Mouse (Mus musculus) spleen, adult 2 months (tissue): ENCODE results near the gene C8a. TPM values are rescaled to one million over a fixed set of nuclear protein-coding genes. Genes with fewer than 3 reads are reported as not detected.

ENCODE experiments used
- DNase-seq, 2 experiments: peaks; one replicate each; pipeline versions ENCODE4 v3.0.0 to v3.0.0-alpha.2; 2012 to 2021; ENCODE audit warnings: low spot score in 2 of 2, low read depth in 1 of 2
- H3K27ac ChIP-seq: fragments of 200-500 bp; 2 replicates; pipeline ENCODE4 v1.5.1; 2012; ENCODE audit warnings: low read length, inconsistent platforms; ENCODE audit not compliant: insufficient read depth
- H3K27me3 ChIP-seq: fragments of 200-500 bp; 2 replicates; pipeline ENCODE4 v1.6.1; 2012; ENCODE audit warnings: mild to moderate bottlenecking, moderate library complexity, low read length, inconsistent platforms; ENCODE audit not compliant: control insufficient read depth, insufficient read depth
- H3K36me3 ChIP-seq: fragments of 200-500 bp; 2 replicates; pipeline ENCODE4 v1.6.1; 2012; ENCODE audit warnings: mild to moderate bottlenecking, low read length, inconsistent platforms; ENCODE audit not compliant: control insufficient read depth, insufficient read depth
- H3K4me1 ChIP-seq: fragments of 200-500 bp; 2 replicates; pipeline ENCODE4 v1.6.1; 2011; ENCODE audit warnings: inconsistent platforms; ENCODE audit not compliant: control insufficient read depth, insufficient read depth, insufficient read length
- H3K4me3 ChIP-seq: fragments of 200-500 bp; 2 replicates; pipeline ENCODE4 v1.5.1; 2011; ENCODE audit warnings: mild to moderate bottlenecking, inconsistent platforms; ENCODE audit not compliant: insufficient read depth, insufficient read length; ENCODE audit errors: extremely low read depth
- CTCF ChIP-seq: fragments of 200-500 bp; IDR thresholded peaks from 2 replicates; pipeline ENCODE4 v1.5.1; 2011; ENCODE audit warnings: mild to moderate bottlenecking, inconsistent platforms; ENCODE audit not compliant: insufficient read depth, insufficient read length, insufficient replicate concordance; ENCODE audit errors: extremely low read depth
- POLR2A ChIP-seq: fragments of 200-500 bp; IDR thresholded peaks from 2 replicates; pipeline ENCODE4 v1.6.1; 2011; ENCODE audit warnings: low read depth, low read length, inconsistent platforms
- WGBS: fragments of 180-500 bp; shearing (Covaris S2); methylation state at CpG from one replicate; pipeline ENCODE4 v1.1.7; 2018; 5-methylcytosine and 5-hydroxymethylcytosine counted together
- polyA plus RNA-seq: library from polyadenylated mRNA; depleted of rRNA; stranded (reverse); fragments of >200 nt; gene quantifications from 2 replicates; pipeline ENCODE4 v1.2.3, GENCODE M21; 2012

C8a gene
- polyA plus RNA-seq, 1 experiment = not detected

DNA sequence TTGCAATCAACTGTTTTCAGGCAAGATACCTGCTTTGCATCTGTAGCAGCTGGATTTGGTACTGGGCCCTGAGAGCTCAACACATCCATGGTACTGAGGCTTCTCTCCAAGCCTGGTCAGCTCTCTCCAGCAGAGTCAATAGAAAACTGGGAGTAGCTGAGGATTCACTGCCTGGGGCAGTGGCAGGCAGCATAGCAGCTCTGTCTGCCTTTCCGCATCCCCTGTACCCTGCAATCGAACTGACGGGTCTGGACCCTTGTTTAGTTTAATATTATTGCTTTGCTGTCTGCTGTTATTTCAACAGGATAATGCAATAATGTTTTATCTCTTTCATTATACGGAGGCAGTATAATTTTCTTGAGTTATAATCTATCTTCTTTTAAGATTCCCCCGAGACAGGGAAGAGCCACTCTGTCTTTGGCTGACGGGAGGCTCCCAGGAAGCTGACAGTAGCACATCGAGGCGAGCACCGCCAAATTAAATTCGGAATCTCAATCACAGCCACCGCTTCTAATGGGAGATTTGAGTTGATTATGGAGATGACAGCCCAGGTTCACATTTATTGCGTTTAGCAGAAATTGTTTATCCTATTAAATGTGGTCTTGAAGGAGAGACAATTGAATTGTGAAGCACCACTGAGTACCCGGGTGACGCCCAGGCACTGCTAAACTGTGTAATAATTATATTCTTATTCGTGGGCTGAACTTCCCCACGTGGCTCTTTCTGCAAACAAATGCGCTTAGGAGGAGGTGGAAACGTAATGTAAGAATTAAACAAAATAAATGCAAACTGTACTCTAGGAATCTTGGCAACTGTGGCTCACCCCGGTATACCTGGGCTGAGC is 70.6 kb downstream of the C8a start:
- H3K27ac ChIP-seq = no peak overlapping the region
- H3K36me3 ChIP-seq = no peaks in the 10 kb centered on the region
- WGBS = 86% methylated on average over 19 of the region's 19 CpGs
- no peaks in the 10 kb centered on the region for H3K4me1 ChIP-seq
- no peak overlapping the region for H3K4me3 ChIP-seq
- H3K27me3 ChIP-seq = no peaks in the 10 kb centered on the region
- TF ChIP-seq CTCF (no peak), POLR2A (no peak)
- DNase-seq = no peak

- Histone ChIP-seq H3K27ac (no peak overlapping the region), H3K27me3 (no peaks in the 10 kb centered on the region), H3K4me1 (no peaks in the 10 kb centered on the region), H3K36me3 (no peaks in the 10 kb centered on the region), H3K4me3 (no peak overlapping the region)
- TF ChIP-seq POLR2A = no peak
- no peak for TF ChIP-seq CTCF
- 82% methylated on average over 4 of the region's 4 CpGs for WGBS
- DNase-seq = no peak
These were observed 72.1 kb downstream of the C8a start for GRCm38 (mm10) chr4:104804100-104804499.

DNA sequence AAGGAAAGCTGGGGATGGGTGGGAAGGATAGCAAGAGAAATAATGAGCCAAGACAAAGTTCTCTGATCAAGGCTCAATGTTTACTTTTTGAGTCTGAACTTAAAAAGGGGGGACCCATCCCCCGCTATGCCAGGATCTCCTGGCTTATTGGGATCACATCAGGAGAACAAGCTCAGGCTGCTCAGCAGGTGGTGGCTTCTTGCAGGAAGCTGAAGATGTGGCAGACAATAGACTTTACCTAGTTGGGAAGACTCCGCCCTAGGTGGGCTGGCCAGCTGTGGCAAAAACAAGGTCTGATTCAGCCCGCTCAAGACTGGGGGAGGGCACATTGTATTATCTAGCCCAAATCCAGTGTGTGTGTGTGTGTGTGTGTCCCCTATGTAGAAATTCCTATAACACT is 74.6 kb downstream of the C8a start:
- H3K27me3 ChIP-seq = no peaks in the 10 kb centered on the region
- WGBS = 93% methylated on average over 3 of the region's 3 CpGs
- H3K4me1 ChIP-seq = no peaks in the 10 kb centered on the region
- H3K4me3 ChIP-seq = no peak overlapping the region
- no peak for DNase-seq
- no peak for TF ChIP-seq POLR2A
- no peak for TF ChIP-seq CTCF
- H3K36me3 ChIP-seq = no peaks in the 10 kb centered on the region
- no peak overlapping the region for H3K27ac ChIP-seq

DNA sequence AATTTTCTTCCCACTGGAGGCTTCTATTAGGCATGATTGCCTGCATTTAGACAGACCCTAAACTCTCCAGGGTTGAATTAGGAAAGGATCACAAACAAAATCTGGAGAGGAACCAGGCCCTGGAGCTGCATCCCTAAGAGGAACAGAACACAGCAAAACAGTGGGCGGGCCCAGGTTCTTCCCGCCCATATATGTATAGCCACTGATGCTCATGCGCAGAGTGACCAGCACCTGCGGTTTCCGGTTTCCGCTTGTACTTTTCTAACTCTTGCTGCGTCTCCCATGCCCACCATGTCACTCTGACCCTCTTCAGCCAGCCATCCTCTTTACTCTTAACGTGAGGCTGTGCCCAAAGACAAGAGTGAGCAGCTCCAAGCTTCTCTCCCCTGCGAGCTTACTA is 77.2 kb downstream of the C8a start:
- H3K27ac ChIP-seq = no peak overlapping the region
- H3K27me3 ChIP-seq = no peaks in the 10 kb centered on the region
- no peaks in the 10 kb centered on the region for H3K36me3 ChIP-seq
- TF ChIP-seq POLR2A (no peak), CTCF (no peak)
- H3K4me3 ChIP-seq = no peak overlapping the region
- no peaks in the 10 kb centered on the region for H3K4me1 ChIP-seq
- no peak for DNase-seq
- 75% methylated on average over 9 of the region's 9 CpGs for WGBS

GRCm38 (mm10) chr4:104792111-104792510 is 84.1 kb downstream of the C8a start:
- H3K4me3 ChIP-seq = no peak overlapping the region
- WGBS = 88% methylated on average over 4 of the region's 4 CpGs
- no peaks in the 10 kb centered on the region for H3K27me3 ChIP-seq
- no peaks in the 10 kb centered on the region for H3K4me1 ChIP-seq
- H3K36me3 ChIP-seq = no peaks in the 10 kb centered on the region
- no peak for TF ChIP-seq POLR2A
- TF ChIP-seq CTCF = no peak
- H3K27ac ChIP-seq = no peak overlapping the region
- no peak for DNase-seq

- Histone ChIP-seq H3K4me1 (no peaks in the 10 kb centered on the region), H3K36me3 (no peaks in the 10 kb centered on the region), H3K4me3 (no peak overlapping the region), H3K27me3 (no peaks in the 10 kb centered on the region), H3K27ac (no peak overlapping the region)
- no peak for DNase-seq
- WGBS = 48% methylated on average over 4 of the region's 4 CpGs
- no peak for TF ChIP-seq CTCF
- no peak for TF ChIP-seq POLR2A
These were observed 93.9 kb downstream of the C8a start for GRCm38 (mm10) chr4:104782346-104782745.

GRCm38 (mm10) chr4:104781441-104781840 is 94.8 kb downstream of the C8a start:
- 87% methylated on average over 3 of the region's 3 CpGs for WGBS
- Histone ChIP-seq H3K4me3 (no peak overlapping the region), H3K27ac (no peak overlapping the region), H3K36me3 (no peaks in the 10 kb centered on the region), H3K4me1 (no peaks in the 10 kb centered on the region), H3K27me3 (no peaks in the 10 kb centered on the region)
- no peak for DNase-seq
- TF ChIP-seq POLR2A (no peak), CTCF (no peak)
